Mouse (Mus musculus): ENCODE data around the gene Zfp174. TPM values are rescaled to one million over a fixed set of nuclear protein-coding genes. Genes with fewer than 3 reads are reported as not detected.
"Not testable (repeated sequence)": the region's sequence is repeated elsewhere in the genome, so short reads cannot be mapped to it uniquely, and the experiment has no call there.

Zfp174 gene
- 0.38 and 1.1 TPM in 2 replicates for polyA plus RNA-seq (2012; ENCODE audit: insufficient read depth, insufficient read length, missing spikeins)

GRCm38 (mm10) chr16:3846711-3847518 lies at the start of gene Zfp174:
Gene Zfp174 (plus strand): TSS chr16:3847268.
- Histone ChIP-seq H3K4me1 (ENCODE audit: control insufficient read depth, insufficient read depth, insufficient read length, low read length) (no peaks in the 10 kb centered on the region), H3K4me3 (ENCODE audit: insufficient read depth, low read depth, low read length) (peak within 1 kb of the TSS; percentile 86), H3K27ac (replicated peaks; ENCODE audit: low read depth, low read length) (peak within 1 kb of the TSS; percentile 41; the same call in 1 of the 2 replicates)

- Histone ChIP-seq H3K4me1 (ENCODE audit: control insufficient read depth, insufficient read depth, insufficient read length, low read length) (no peaks in the 10 kb centered on the region), H3K4me3 (ENCODE audit: insufficient read depth, low read depth, low read length) (no peak overlapping the region), H3K27ac (replicated peaks; ENCODE audit: low read depth, low read length) (no peak overlapping the region)
Observed at GRCm38 (mm10) chr16:3808176-3808575, 38.9 kb upstream of the Zfp174 start.

- not testable (repeated sequence) for H3K4me1 ChIP-seq (ENCODE audit: control insufficient read depth, insufficient read depth, insufficient read length, low read length); H3K27ac ChIP-seq (replicated peaks; ENCODE audit: low read depth, low read length); H3K4me3 ChIP-seq (ENCODE audit: insufficient read depth, low read depth, low read length)
Observed at GRCm38 (mm10) chr16:3814667-3815066, 32.4 kb upstream of the Zfp174 start.

GRCm38 (mm10) chr16:3820202-3820601 lies 26.9 kb upstream of the Zfp174 start:
- Histone ChIP-seq H3K27ac (replicated peaks; ENCODE audit: low read depth, low read length) (no peak overlapping the region), H3K4me3 (ENCODE audit: insufficient read depth, low read depth, low read length) (no peak overlapping the region), H3K4me1 (ENCODE audit: control insufficient read depth, insufficient read depth, insufficient read length, low read length) (no peaks in the 10 kb centered on the region)

- no peaks in the 10 kb centered on the region for H3K4me1 ChIP-seq (ENCODE audit: control insufficient read depth, insufficient read depth, insufficient read length, low read length)
Observed at GRCm38 (mm10) chr16:3828021-3828420, 19.0 kb upstream of the Zfp174 start.

GRCm38 (mm10) chr16:3829727-3830126 lies 17.3 kb upstream of the Zfp174 start:
- H3K4me1 ChIP-seq (ENCODE audit: control insufficient read depth, insufficient read depth, insufficient read length, low read length), result no peaks in the 10 kb centered on the region
- no peak overlapping the region for H3K27ac ChIP-seq (replicated peaks; ENCODE audit: low read depth, low read length)
- no peak overlapping the region for H3K4me3 ChIP-seq (ENCODE audit: insufficient read depth, low read depth, low read length)

More at GRCm38 (mm10) chr16:3828021-3828420, 19.0 kb upstream of the Zfp174 start:
- Histone ChIP-seq H3K4me3 (ENCODE audit: insufficient read depth, low read depth, low read length) (no peak overlapping the region), H3K27ac (replicated peaks; ENCODE audit: low read depth, low read length) (no peak overlapping the region)

GRCm38 (mm10) chr16:3830588-3831109 lies 16.4 kb upstream of the Zfp174 start, which contains the start of gene Olfr15:
Gene Olfr15 (plus strand): TSS chr16:3830878.
- Histone ChIP-seq H3K4me3 (ENCODE audit: insufficient read depth, low read depth, low read length) (no peak within 1 kb of the TSS), H3K4me1 (ENCODE audit: control insufficient read depth, insufficient read depth, insufficient read length, low read length) (no peaks in the 10 kb centered on the region), H3K27ac (replicated peaks; ENCODE audit: low read depth, low read length) (no peak within 1 kb of the TSS)

- Histone ChIP-seq H3K4me3 (ENCODE audit: insufficient read depth, low read depth, low read length) (no peak overlapping the region), H3K4me1 (ENCODE audit: control insufficient read depth, insufficient read depth, insufficient read length, low read length) (no peaks in the 10 kb centered on the region), H3K27ac (replicated peaks; ENCODE audit: low read depth, low read length) (no peak overlapping the region)
Observed at GRCm38 (mm10) chr16:3835461-3835860, 11.6 kb upstream of the Zfp174 start.

GRCm38 (mm10) chr16:3839157-3839885 lies 7.7 kb upstream of the Zfp174 start:
- H3K4me1 ChIP-seq (ENCODE audit: control insufficient read depth, insufficient read depth, insufficient read length, low read length), result no peaks in the 10 kb centered on the region
- H3K27ac ChIP-seq (replicated peaks; ENCODE audit: low read depth, low read length), result no peak overlapping the region

GRCm38 (mm10) chr16:3842989-3843388 lies 4.1 kb upstream of the Zfp174 start:
- Histone ChIP-seq H3K27ac (replicated peaks; ENCODE audit: low read depth, low read length) (no peak overlapping the region), H3K4me1 (ENCODE audit: control insufficient read depth, insufficient read depth, insufficient read length, low read length) (no peaks in the 10 kb centered on the region), H3K4me3 (ENCODE audit: insufficient read depth, low read depth, low read length) (no peak overlapping the region)

More at GRCm38 (mm10) chr16:3839157-3839885, 7.7 kb upstream of the Zfp174 start:
- H3K4me3 ChIP-seq (ENCODE audit: insufficient read depth, low read depth, low read length), result no peak overlapping the region

GRCm38 (mm10) chr16:3843796-3844195 lies 3.3 kb upstream of the Zfp174 start:
- no peaks in the 10 kb centered on the region for H3K4me1 ChIP-seq (ENCODE audit: control insufficient read depth, insufficient read depth, insufficient read length, low read length)
- H3K27ac ChIP-seq (replicated peaks; ENCODE audit: low read depth, low read length), result no peak overlapping the region

GRCm38 (mm10) chr16:3847871-3848270 lies 803 bp downstream of the Zfp174 start:
- Histone ChIP-seq H3K4me1 (ENCODE audit: control insufficient read depth, insufficient read depth, insufficient read length, low read length) (no peaks in the 10 kb centered on the region), H3K27ac (replicated peaks; ENCODE audit: low read depth, low read length) (no peak overlapping the region), H3K4me3 (ENCODE audit: insufficient read depth, low read depth, low read length) (peak overlapping the region; percentile 86; the same call in 1 of the 2 replicates)

More at GRCm38 (mm10) chr16:3843796-3844195, 3.3 kb upstream of the Zfp174 start:
- H3K4me3 ChIP-seq (ENCODE audit: insufficient read depth, low read depth, low read length), result no peak overlapping the region

GRCm38 (mm10) chr16:3848416-3848815 lies 1.3 kb downstream of the Zfp174 start:
- Histone ChIP-seq H3K27ac (replicated peaks; ENCODE audit: low read depth, low read length) (no peak overlapping the region), H3K4me1 (ENCODE audit: control insufficient read depth, insufficient read depth, insufficient read length, low read length) (no peaks in the 10 kb centered on the region), H3K4me3 (ENCODE audit: insufficient read depth, low read depth, low read length) (no peak overlapping the region)

- H3K27ac ChIP-seq (replicated peaks; ENCODE audit: low read depth, low read length); H3K4me3 ChIP-seq (ENCODE audit: insufficient read depth, low read depth, low read length); H3K4me1 ChIP-seq (ENCODE audit: control insufficient read depth, insufficient read depth, insufficient read length, low read length): not testable (repeated sequence)
Observed at GRCm38 (mm10) chr16:3851301-3851700, 4.2 kb downstream of the Zfp174 start.

GRCm38 (mm10) chr16:3852586-3852985 lies 5.5 kb downstream of the Zfp174 start:
- Histone ChIP-seq H3K27ac (replicated peaks; ENCODE audit: low read depth, low read length) (no peak overlapping the region), H3K4me1 (ENCODE audit: control insufficient read depth, insufficient read depth, insufficient read length, low read length) (no peaks in the 10 kb centered on the region), H3K4me3 (ENCODE audit: insufficient read depth, low read depth, low read length) (no peak overlapping the region)

Measured in brown adipose tissue, adult 24 weeks (tissue).